Mouse (Mus musculus): ENCODE measurements around the gene Rai1. TPM values are rescaled to one million over a fixed set of nuclear protein-coding genes. Genes with fewer than 3 reads are reported as not detected.
A peak's percentile ranks its signal among the peaks of the same experiment; 100 is the strongest.

Gene Rai1
- polyA plus RNA-seq, 1 experiment from 2014 or later: 22.9 TPM

DNA sequence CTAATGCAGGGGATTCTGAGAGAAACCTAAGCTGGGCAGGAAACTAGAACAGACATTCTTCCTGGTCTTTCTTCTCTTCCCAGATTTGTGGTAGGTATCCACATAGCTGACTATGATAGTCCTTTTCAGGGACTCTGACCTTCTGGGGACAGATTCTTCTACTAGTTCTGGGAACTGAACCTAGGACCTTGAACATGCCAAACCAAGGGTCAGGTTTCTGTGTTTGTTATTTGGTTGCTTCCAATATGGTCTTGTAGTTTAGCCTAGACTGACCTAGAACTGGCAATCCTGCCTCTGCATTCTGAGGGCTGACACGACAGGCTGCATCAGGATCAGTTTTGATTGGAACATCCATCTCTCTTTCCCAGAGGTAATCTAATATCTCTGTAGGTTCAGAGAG, 27.2 kb downstream of the Rai1 start:
- Histone ChIP-seq H3K9me3 (ENCODE audit: control insufficient read depth, low read length) (no peaks in the 10 kb centered on the region), H3K36me3 (ENCODE audit: control insufficient read depth, insufficient read depth, low read length) (no peaks in the 10 kb centered on the region), H3K4me3 (ENCODE audit: low read length) (no peak overlapping the region), H3K4me2 (ENCODE audit: low read depth, low read length) (no peak overlapping the region), H3K27ac (ENCODE audit: low read length) (no peak overlapping the region), H3K4me1 (replicated peaks; ENCODE audit: control insufficient read depth, insufficient read depth, low read length) (peaks cover 27% of the 10 kb centered on the region), H3K9ac (ENCODE audit: low read length) (no peak overlapping the region), H3K27me3 (ENCODE audit: control insufficient read depth, insufficient read depth, low read depth, low read length) (no peaks in the 10 kb centered on the region)
- ATAC-seq (ENCODE audit: low read depth): no peak
- 70% methylated on average over 1 of the region's 1 CpGs for WGBS

- peaks cover 17% of the 10 kb centered on the region for H3K4me1 ChIP-seq (replicated peaks; ENCODE audit: control insufficient read depth, insufficient read depth, low read length)
- H3K36me3 ChIP-seq (ENCODE audit: control insufficient read depth, insufficient read depth, low read length): no peaks in the 10 kb centered on the region
- no peaks in the 10 kb centered on the region for H3K27me3 ChIP-seq (ENCODE audit: control insufficient read depth, insufficient read depth, low read depth, low read length)
- H3K4me3 ChIP-seq (ENCODE audit: low read length): no peak overlapping the region
- WGBS: 70% methylated on average over 1 of the region's 1 CpGs
- H3K27ac ChIP-seq (ENCODE audit: low read length): no peak overlapping the region
- H3K4me2 ChIP-seq (ENCODE audit: low read depth, low read length): no peak overlapping the region
- ATAC-seq (ENCODE audit: low read depth): no peak
- no peaks in the 10 kb centered on the region for H3K9me3 ChIP-seq (ENCODE audit: control insufficient read depth, low read length)
- H3K9ac ChIP-seq (ENCODE audit: low read length): no peak overlapping the region
These were observed 31.7 kb downstream of the Rai1 start for GRCm38 (mm10) chr11:60136491-60136890.

DNA sequence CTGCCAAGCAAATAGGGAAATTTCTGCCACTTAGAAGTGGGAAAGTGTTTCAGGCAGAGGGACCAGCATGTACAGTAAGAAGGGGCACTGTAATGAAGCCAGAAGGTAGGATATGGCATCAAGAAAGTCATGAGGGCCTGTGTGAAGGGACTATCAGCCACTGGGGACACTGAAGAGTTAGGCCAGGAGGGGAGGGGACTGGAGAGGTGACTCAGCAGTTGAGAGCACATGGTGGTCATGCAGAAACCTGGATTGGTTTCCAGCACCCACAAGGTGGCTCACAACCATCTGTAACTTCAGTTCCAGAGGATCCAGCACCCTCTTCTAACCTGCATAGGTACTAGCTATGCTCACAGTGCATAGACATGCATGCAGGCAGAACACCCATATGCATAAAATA, 32.4 kb downstream of the Rai1 start:
- H3K4me3 ChIP-seq (ENCODE audit: low read length): no peak overlapping the region
- H3K9ac ChIP-seq (ENCODE audit: low read length): no peak overlapping the region
- no peak for ATAC-seq (ENCODE audit: low read depth)
- no peaks in the 10 kb centered on the region for H3K9me3 ChIP-seq (ENCODE audit: control insufficient read depth, low read length)
- H3K27me3 ChIP-seq (ENCODE audit: control insufficient read depth, insufficient read depth, low read depth, low read length): no peaks in the 10 kb centered on the region
- no peak overlapping the region for H3K27ac ChIP-seq (ENCODE audit: low read length)
- H3K4me1 ChIP-seq (replicated peaks; ENCODE audit: control insufficient read depth, insufficient read depth, low read length): peaks cover 24% of the 10 kb centered on the region
- H3K4me2 ChIP-seq (ENCODE audit: low read depth, low read length): no peak overlapping the region
- H3K36me3 ChIP-seq (ENCODE audit: control insufficient read depth, insufficient read depth, low read length): no peaks in the 10 kb centered on the region

DNA sequence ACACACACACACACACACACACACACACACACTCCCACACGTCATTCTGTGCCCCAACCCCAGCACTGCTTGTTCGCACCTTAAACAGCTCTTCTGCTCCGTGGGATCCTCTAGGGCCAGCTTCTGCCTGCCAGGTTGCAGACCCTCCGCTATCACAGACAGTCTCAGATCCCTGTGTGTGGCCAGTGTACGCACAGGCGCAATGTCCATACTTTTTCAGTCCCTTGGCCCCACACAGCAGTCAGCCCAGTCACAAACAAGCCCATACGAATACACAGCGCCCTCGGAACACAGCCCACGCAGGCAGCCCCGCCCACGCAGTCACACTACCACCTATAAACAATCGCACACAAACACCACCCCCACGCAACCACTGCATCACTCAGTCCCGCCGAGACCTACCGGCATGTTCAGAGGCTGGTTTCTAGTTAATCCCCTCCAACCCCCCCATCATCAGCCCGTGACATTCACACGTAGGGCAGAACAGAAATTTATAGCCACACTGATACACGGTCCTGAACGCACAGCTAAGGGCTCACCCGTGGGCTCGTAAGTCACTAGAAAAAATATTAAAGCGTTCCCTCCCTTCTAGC, 34.4 kb downstream of the Rai1 start:
- Histone ChIP-seq H3K36me3 (ENCODE audit: control insufficient read depth, insufficient read depth, low read length) (no peaks in the 10 kb centered on the region), H3K9ac (ENCODE audit: low read length) (peak overlapping the region; percentile 76), H3K4me1 (replicated peaks; ENCODE audit: control insufficient read depth, insufficient read depth, low read length) (peaks cover 26% of the 10 kb centered on the region), H3K27ac (ENCODE audit: low read length) (peak overlapping the region; percentile 76), H3K4me2 (ENCODE audit: low read depth, low read length) (peak overlapping the region; percentile 97), H3K4me3 (ENCODE audit: low read length) (peak overlapping the region; percentile 69), H3K9me3 (ENCODE audit: control insufficient read depth, low read length) (no peaks in the 10 kb centered on the region), H3K27me3 (ENCODE audit: control insufficient read depth, insufficient read depth, low read depth, low read length) (no peaks in the 10 kb centered on the region)
- peak; percentile 41 for ATAC-seq (ENCODE audit: low read depth)
- WGBS: 4% methylated on average over 24 of the region's 24 CpGs

DNA sequence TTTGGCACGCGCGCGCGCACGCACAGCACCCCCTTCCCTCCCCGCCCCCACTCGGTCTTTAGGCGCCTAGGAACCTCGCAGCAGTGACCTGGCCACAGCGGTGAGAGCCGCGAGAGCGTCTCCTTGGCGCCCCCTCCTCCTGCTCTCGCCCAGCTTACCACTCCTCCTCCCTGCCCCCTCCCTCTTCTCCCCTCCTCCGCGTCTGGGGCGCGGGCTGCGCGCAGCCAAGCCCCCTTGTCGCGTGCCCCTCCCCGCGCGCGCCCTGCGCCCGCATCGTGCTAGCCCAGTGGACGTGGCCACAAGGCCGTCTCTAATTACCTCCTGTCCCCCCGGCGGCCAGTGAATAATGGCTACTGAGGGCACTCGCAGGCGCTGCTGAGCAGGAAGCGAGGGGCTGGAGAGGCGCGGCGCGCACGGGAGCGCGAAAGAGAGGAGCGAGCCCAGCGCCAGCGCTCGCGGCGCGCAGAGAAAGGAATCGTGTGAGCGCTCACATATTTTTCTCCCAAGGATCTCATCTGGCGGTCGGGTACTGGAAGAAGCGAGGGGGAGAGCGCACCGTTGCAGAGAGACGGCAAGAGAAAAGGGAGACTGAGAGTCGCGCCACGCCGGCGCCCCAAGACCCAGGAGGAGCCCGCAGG, 35.0 kb downstream of the Rai1 start:
- Histone ChIP-seq H3K27ac (ENCODE audit: low read length) (peak overlapping the region; percentile 76), H3K4me3 (ENCODE audit: low read length) (peak overlapping the region; percentile 69), H3K4me2 (ENCODE audit: low read depth, low read length) (peak overlapping the region; percentile 97), H3K9me3 (ENCODE audit: control insufficient read depth, low read length) (no peaks in the 10 kb centered on the region), H3K27me3 (ENCODE audit: control insufficient read depth, insufficient read depth, low read depth, low read length) (no peaks in the 10 kb centered on the region), H3K9ac (ENCODE audit: low read length) (peak overlapping the region; percentile 76), H3K4me1 (replicated peaks; ENCODE audit: control insufficient read depth, insufficient read depth, low read length) (peaks cover 26% of the 10 kb centered on the region), H3K36me3 (ENCODE audit: control insufficient read depth, insufficient read depth, low read length) (no peaks in the 10 kb centered on the region)
- under 1% methylated on average over 61 of the region's 66 CpGs for WGBS
- ATAC-seq (ENCODE audit: low read depth): peak; percentile 80

- H3K4me1 ChIP-seq (replicated peaks; ENCODE audit: control insufficient read depth, insufficient read depth, low read length): peaks cover 26% of the 10 kb centered on the region
- H3K27ac ChIP-seq (ENCODE audit: low read length): peak overlapping the region; percentile 76; the same call in 1 of the 2 replicates
- peak overlapping the region; percentile 97 for H3K4me2 ChIP-seq (ENCODE audit: low read depth, low read length)
- 9% methylated on average over 22 of the region's 32 CpGs for WGBS
- H3K27me3 ChIP-seq (ENCODE audit: control insufficient read depth, insufficient read depth, low read depth, low read length): no peaks in the 10 kb centered on the region
- H3K9me3 ChIP-seq (ENCODE audit: control insufficient read depth, low read length): no peaks in the 10 kb centered on the region
- H3K36me3 ChIP-seq (ENCODE audit: control insufficient read depth, insufficient read depth, low read length): no peaks in the 10 kb centered on the region
- no peak for ATAC-seq (ENCODE audit: low read depth)
- peak overlapping the region; percentile 69 for H3K4me3 ChIP-seq (ENCODE audit: low read length)
- peak overlapping the region; percentile 76 for H3K9ac ChIP-seq (ENCODE audit: low read length)
These were observed 35.9 kb downstream of the Rai1 start for GRCm38 (mm10) chr11:60140586-60141284.

GRCm38 (mm10) chr11:60141285-60141608, 36.4 kb downstream of the Rai1 start:
- ATAC-seq (ENCODE audit: low read depth): 0 out of 2 replicates have a peak, but pooled peaks have one; percentile 2
- Histone ChIP-seq H3K4me1 (replicated peaks; ENCODE audit: control insufficient read depth, insufficient read depth, low read length) (peaks cover 29% of the 10 kb centered on the region), H3K27ac (ENCODE audit: low read length) (no peak overlapping the region), H3K9ac (ENCODE audit: low read length) (peak overlapping the region; percentile 51), H3K9me3 (ENCODE audit: control insufficient read depth, low read length) (no peaks in the 10 kb centered on the region), H3K36me3 (ENCODE audit: control insufficient read depth, insufficient read depth, low read length) (no peaks in the 10 kb centered on the region), H3K27me3 (ENCODE audit: control insufficient read depth, insufficient read depth, low read depth, low read length) (no peaks in the 10 kb centered on the region), H3K4me3 (ENCODE audit: low read length) (peak overlapping the region; percentile 32), H3K4me2 (ENCODE audit: low read depth, low read length) (peak overlapping the region; percentile 97)
- 27% methylated on average over 7 of the region's 7 CpGs for WGBS

DNA sequence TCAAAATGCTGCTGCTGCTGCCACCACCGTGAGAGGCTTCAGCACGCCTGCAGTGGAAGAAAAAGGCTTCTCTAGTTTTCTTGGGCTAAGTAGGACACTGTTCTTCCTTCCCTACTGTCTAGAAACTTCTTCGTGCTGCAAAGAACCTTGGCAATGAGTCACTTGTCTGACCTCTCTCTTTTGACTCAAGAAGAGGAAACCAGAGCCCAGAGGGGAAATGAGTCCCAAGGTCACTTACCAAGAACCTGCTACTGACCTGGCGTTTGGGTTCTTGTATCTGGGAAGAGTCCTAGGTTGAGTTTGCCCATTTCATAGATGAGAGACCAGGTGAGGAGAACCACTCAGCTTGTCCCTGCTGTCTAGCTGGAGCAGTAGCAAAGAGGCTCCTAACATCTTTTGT, 38.3 kb downstream of the Rai1 start:
- Histone ChIP-seq H3K4me2 (ENCODE audit: low read depth, low read length) (no peak overlapping the region), H3K27me3 (ENCODE audit: control insufficient read depth, insufficient read depth, low read depth, low read length) (no peaks in the 10 kb centered on the region), H3K27ac (ENCODE audit: low read length) (no peak overlapping the region), H3K9ac (ENCODE audit: low read length) (no peak overlapping the region), H3K4me1 (replicated peaks; ENCODE audit: control insufficient read depth, insufficient read depth, low read length) (peaks cover 32% of the 10 kb centered on the region), H3K4me3 (ENCODE audit: low read length) (no peak overlapping the region), H3K36me3 (ENCODE audit: control insufficient read depth, insufficient read depth, low read length) (no peaks in the 10 kb centered on the region), H3K9me3 (ENCODE audit: control insufficient read depth, low read length) (no peaks in the 10 kb centered on the region)
- 66% methylated on average over 4 of the region's 4 CpGs for WGBS
- ATAC-seq (ENCODE audit: low read depth): no peak

DNA sequence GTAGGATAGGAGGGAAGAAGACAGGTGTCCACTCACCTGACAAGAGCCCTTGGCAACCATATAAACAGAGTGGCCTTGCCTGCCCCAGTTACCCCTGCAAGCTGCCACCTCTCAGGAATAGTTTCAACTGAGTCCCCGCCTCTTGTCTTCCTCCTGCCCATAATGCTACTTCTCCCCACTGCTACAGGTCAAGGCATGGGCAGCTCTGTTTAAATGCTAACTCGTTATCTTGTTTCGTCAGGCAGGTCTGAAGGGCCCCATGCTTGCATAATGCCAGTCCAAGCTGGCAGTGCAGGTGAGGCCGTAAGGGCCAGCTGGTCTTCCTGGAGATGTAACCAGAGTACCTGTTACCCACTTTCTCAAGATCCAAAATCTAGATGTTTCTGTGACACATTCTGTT, 41.4 kb downstream of the Rai1 start:
- no peaks in the 10 kb centered on the region for H3K27me3 ChIP-seq (ENCODE audit: control insufficient read depth, insufficient read depth, low read depth, low read length)

More for the DNA sequence above, 41.4 kb downstream of the Rai1 start:
- Histone ChIP-seq H3K27ac (ENCODE audit: low read length) (no peak overlapping the region), H3K9me3 (ENCODE audit: control insufficient read depth, low read length) (no peaks in the 10 kb centered on the region), H3K4me2 (ENCODE audit: low read depth, low read length) (no peak overlapping the region), H3K4me3 (ENCODE audit: low read length) (no peak overlapping the region), H3K9ac (ENCODE audit: low read length) (no peak overlapping the region), H3K4me1 (replicated peaks; ENCODE audit: control insufficient read depth, insufficient read depth, low read length) (peaks cover 32% of the 10 kb centered on the region), H3K36me3 (ENCODE audit: control insufficient read depth, insufficient read depth, low read length) (no peaks in the 10 kb centered on the region; the same call in 1 of the 2 replicates)
- WGBS: 65% methylated on average over 4 of the region's 4 CpGs
- ATAC-seq (ENCODE audit: low read depth): no peak
